Mouse (Mus musculus) MEL (cell line): ENCODE data around the gene Ube2q2. TPM values are rescaled to one million over a fixed set of nuclear protein-coding genes. Genes with fewer than 3 reads are reported as not detected.

ENCODE experiments used
- DNase-seq: peaks from one replicate; pipeline ENCODE4 v3.0.0; 2011; ENCODE audit warnings: low read depth, low spot score
- H3K27ac ChIP-seq: 2 replicates; pipeline ENCODE4 v1.5.1; 2012; ENCODE audit warnings: low read depth, mild to moderate bottlenecking, control low read depth, low read length, moderate library complexity; ENCODE audit not compliant: control insufficient read depth
- H3K27me3 ChIP-seq, 2 experiments: fragments of 150-350 bp in 1 of 2; sonication (generic) in 1 of 2; 2 replicates each; pipeline ENCODE4 v1.6.1; 2012; ENCODE audit warnings: low read length in 2 of 2, mild to moderate bottlenecking in 2 of 2, improper control_type of control experiment in 1 of 2, moderate library complexity in 1 of 2; ENCODE audit not compliant: insufficient read depth in 2 of 2, control insufficient read depth in 1 of 2
- H3K36me3 ChIP-seq, 2 experiments: 2 replicates each; pipeline ENCODE4 v1.6.1; 2012 to 2014; ENCODE audit warnings: low read length in 2 of 2, improper control_type of control experiment in 1 of 2, inconsistent platforms in 1 of 2, mild to moderate bottlenecking in 1 of 2; ENCODE audit not compliant: insufficient read depth in 2 of 2, control insufficient read depth in 1 of 2
- H3K4me1 ChIP-seq, 2 experiments: fragments of 150-350 bp in 1 of 2; sonication (generic) in 1 of 2; 2 replicates each; pipeline ENCODE4 v1.6.1; 2012; ENCODE audit warnings: low read length in 2 of 2, improper control_type of control experiment in 1 of 2, mild to moderate bottlenecking in 1 of 2; ENCODE audit not compliant: insufficient read depth in 2 of 2, control insufficient read depth in 1 of 2
- H3K4me3 ChIP-seq, 2 experiments: fragments of 150-350 bp in 1 of 2; sonication (generic) in 1 of 2; 2 replicates each; pipeline ENCODE4 v1.5.1; 2012; ENCODE audit warnings: low read depth in 2 of 2, low read length in 2 of 2, mild to moderate bottlenecking in 2 of 2, moderate library complexity in 2 of 2, control low read depth in 1 of 2, improper control_type of control experiment in 1 of 2; ENCODE audit not compliant: control insufficient read depth in 1 of 2, insufficient read depth in 1 of 2
- H3K79me2 ChIP-seq: 2 replicates; pipeline ENCODE4 v1.6.1; 2012; ENCODE audit warnings: mild to moderate bottlenecking, low read length, moderate library complexity; ENCODE audit not compliant: control insufficient read depth, poor library complexity, insufficient read depth
- H3K9ac ChIP-seq: 2 replicates; pipeline ENCODE4 v1.6.1; 2012; ENCODE audit warnings: low read depth, mild to moderate bottlenecking, control low read depth, low read length, moderate library complexity; ENCODE audit not compliant: control insufficient read depth, poor library complexity, severe bottlenecking
- H3K9me3 ChIP-seq: fragments of 150-350 bp; sonication (generic); replicated peaks from 2 replicates; pipeline ENCODE4 v1.6.1; 2012; ENCODE audit warnings: mild to moderate bottlenecking, low read length, improper control_type of control experiment, moderate library complexity; ENCODE audit not compliant: insufficient read depth
- CHD1 ChIP-seq: IDR thresholded peaks from 2 replicates; pipeline ENCODE4 v1.6.1; 2012; ENCODE audit warnings: low read depth, mild to moderate bottlenecking, inconsistent platforms, low read length, improper control_type of control experiment
- CHD2 ChIP-seq: IDR thresholded peaks from 2 replicates; pipeline ENCODE4 v1.6.1; 2011; ENCODE audit warnings: low read length, improper control_type of control experiment
- E2F4 ChIP-seq: IDR thresholded peaks from 2 replicates; pipeline ENCODE4 v1.6.1; 2011; ENCODE audit warnings: low read depth, low read length, improper control_type of control experiment, borderline replicate concordance
- EP300 ChIP-seq, 2 experiments: IDR thresholded peaks; 2 replicates each; pipeline ENCODE4 v1.6.1; 2011; ENCODE audit warnings: improper control_type of control experiment in 2 of 2, low read length in 2 of 2, low read depth in 1 of 2, mild to moderate bottlenecking in 1 of 2
- GATA1 ChIP-seq: IDR thresholded peaks from 2 replicates; pipeline ENCODE4 v1.6.1; 2011; ENCODE audit warnings: low read depth, low read length, improper control_type of control experiment
- HCFC1 ChIP-seq: IDR thresholded peaks from 2 replicates; pipeline ENCODE4 v1.6.1; 2012; ENCODE audit warnings: low read depth, mild to moderate bottlenecking, inconsistent platforms, low read length, improper control_type of control experiment, moderate library complexity
- KAT2A ChIP-seq: conservative IDR thresholded peaks from 2 replicates; pipeline ENCODE4 v1.6.1; 2012; ENCODE audit warnings: low read depth, low read length, improper control_type of control experiment, inconsistent platforms
- MAFK ChIP-seq: IDR thresholded peaks from 2 replicates; pipeline ENCODE4 v1.6.1; 2011; ENCODE audit warnings: low read depth, mild to moderate bottlenecking, low read length, improper control_type of control experiment, borderline replicate concordance
- MAX ChIP-seq: IDR thresholded peaks from 2 replicates; pipeline ENCODE4 v1.6.1; 2011; ENCODE audit warnings: low read length, improper control_type of control experiment
- MXI1 ChIP-seq: IDR thresholded peaks from 2 replicates; pipeline ENCODE4 v1.6.1; 2011; ENCODE audit warnings: mild to moderate bottlenecking, low read depth, low read length, improper control_type of control experiment
- POLR2A ChIP-seq, 2 experiments: IDR thresholded peaks; 2 replicates each; pipeline ENCODE4 v1.6.1; 2011 to 2012; ENCODE audit warnings: low read length in 2 of 2, mild to moderate bottlenecking in 2 of 2, control low read depth in 1 of 2, improper control_type of control experiment in 1 of 2, low read depth in 1 of 2, moderate library complexity in 1 of 2; ENCODE audit not compliant: control insufficient read depth in 1 of 2, insufficient read depth in 1 of 2, poor library complexity in 1 of 2
- POLR2AphosphoS2 ChIP-seq: IDR thresholded peaks from 2 replicates; pipeline ENCODE4 v1.6.1; 2011; ENCODE audit warnings: low read length, improper control_type of control experiment
- POLR2AphosphoS5 ChIP-seq: IDR thresholded peaks from 2 replicates; pipeline ENCODE4 v1.6.1; 2012; ENCODE audit warnings: low read depth, borderline replicate concordance, mild to moderate bottlenecking, inconsistent platforms, low read length, moderate library complexity, mixed read lengths
- RCOR1 ChIP-seq: IDR thresholded peaks from 2 replicates; pipeline ENCODE4 v1.6.1; 2012; ENCODE audit warnings: low read depth, mild to moderate bottlenecking, inconsistent platforms, low read length, improper control_type of control experiment
- SMC3 ChIP-seq: IDR thresholded peaks from 2 replicates; pipeline ENCODE4 v1.6.1; 2011; ENCODE audit warnings: low read depth, low read length, improper control_type of control experiment
- TBP ChIP-seq: IDR thresholded peaks from 2 replicates; pipeline ENCODE4 v1.8.0; 2011; ENCODE audit warnings: low read depth, low read length, improper control_type of control experiment
- UBTF ChIP-seq: IDR thresholded peaks from 2 replicates; pipeline ENCODE4 v1.6.1; 2012; ENCODE audit warnings: low read depth, mild to moderate bottlenecking, inconsistent platforms, low read length, improper control_type of control experiment, moderate library complexity, borderline replicate concordance; ENCODE audit not compliant: insufficient read depth
- USF2 ChIP-seq, 2 experiments: IDR thresholded peaks; 2 replicates each; pipeline ENCODE4 v1.6.1; 2011 to 2012; ENCODE audit warnings: improper control_type of control experiment in 2 of 2, low read length in 2 of 2, borderline replicate concordance in 1 of 2, inconsistent platforms in 1 of 2, low read depth in 1 of 2, mild to moderate bottlenecking in 1 of 2; ENCODE audit not compliant: insufficient read depth in 1 of 2
- ZNF384 ChIP-seq: IDR thresholded peaks from 2 replicates; pipeline ENCODE4 v1.6.1; 2012; ENCODE audit warnings: low read depth, mild to moderate bottlenecking, inconsistent platforms, low read length, improper control_type of control experiment
- polyA plus RNA-seq, 2 experiments: library from polyadenylated mRNA; stranded (reverse) in 1 of 2; unstranded in 1 of 2; fragments of >175 nt in 1 of 2; fragments of >200 nt in 1 of 2; gene quantifications; 2 replicates each; pipeline versions ENCODE4 v1.2.1 to v1.2.4; 2012; ENCODE audit warnings: low replicate concordance in 2 of 2, low read depth in 1 of 2; ENCODE audit not compliant: insufficient read length in 2 of 2, insufficient read depth in 1 of 2, missing spikeins in 1 of 2
- total RNA-seq: library from RNA; depleted of rRNA; stranded (reverse); fragments of 300-350 nt; gene quantifications from 2 replicates; pipeline ENCODE4 v1.2.3, GENCODE M21; 2012

The Ube2q2 gene
- total and polyA plus RNA-seq, 3 experiments = 21.7 to 23.6 TPM; not detected in 1

DNA sequence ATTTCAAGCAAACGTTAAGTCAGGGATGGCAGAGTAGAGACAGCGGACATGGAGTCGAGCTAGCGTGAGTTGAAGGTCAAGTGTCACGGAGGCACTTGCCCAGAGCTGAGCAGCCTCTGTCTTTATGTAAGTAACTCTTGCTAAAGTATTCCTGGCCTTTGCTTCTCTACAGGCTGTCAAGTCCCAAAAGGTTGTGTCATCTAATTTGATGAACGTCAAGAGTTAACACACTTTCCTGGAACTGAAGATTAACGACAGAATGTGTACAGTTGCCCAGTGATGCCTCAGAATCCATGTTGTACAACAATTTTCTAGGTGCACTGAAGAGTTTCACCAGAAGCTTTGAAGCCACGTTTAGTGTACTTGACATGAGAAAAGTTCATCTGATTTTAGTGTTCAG, 97.8 kb downstream of the Ube2q2 start:
- Histone ChIP-seq H3K4me1 (0 out of 4 replicates have a peak, but pooled peaks cover 0 to 5% of the 10 kb centered on the region in 2 experiments), H3K9ac (no peak overlapping the region), H3K27me3 (no peaks in the 10 kb centered on the region; a peak in 1 of 4 replicates), H3K79me2 (no peaks in the 10 kb centered on the region), H3K27ac (no peak overlapping the region), H3K9me3 (no peaks in the 10 kb centered on the region), H3K36me3 (peaks cover 0 to 2% of the 10 kb centered on the region in 2 experiments; a peak in 2 of 4 replicates), H3K4me3 (no peak overlapping the region)
- DNase-seq = no peak
- no peak for TF ChIP-seq SMC3
- TF ChIP-seq GATA1 = no peak
- no peak for TF ChIP-seq KAT2A
- no peak for TF ChIP-seq POLR2AphosphoS5
- no peak for TF ChIP-seq POLR2A (IDR thresholded peaks at IDR 0.05; ENCODE audit: control insufficient read depth in 1 of 2, insufficient read depth in 1 of 2, low read depth in 1 of 2, low read length in 2 of 2, poor library complexity in 1 of 2)
- TF ChIP-seq MAFK = no peak
- no peak for TF ChIP-seq CHD2
- TF ChIP-seq RCOR1 = no peak
- no peak for TF ChIP-seq CHD1
- TF ChIP-seq E2F4 = no peak
- TF ChIP-seq TBP = no peak
- no peak for TF ChIP-seq EP300 (IDR thresholded peaks at IDR 0.05; ENCODE audit: low read depth in 1 of 2, low read length in 2 of 2)
- no peak for TF ChIP-seq MAX
- TF ChIP-seq POLR2AphosphoS2 = no peak
- TF ChIP-seq USF2 (IDR thresholded peaks at IDR 0.05; ENCODE audit: borderline replicate concordance in 1 of 2, insufficient read depth in 1 of 2, low read depth in 1 of 2, low read length in 2 of 2) = no peak

DNA sequence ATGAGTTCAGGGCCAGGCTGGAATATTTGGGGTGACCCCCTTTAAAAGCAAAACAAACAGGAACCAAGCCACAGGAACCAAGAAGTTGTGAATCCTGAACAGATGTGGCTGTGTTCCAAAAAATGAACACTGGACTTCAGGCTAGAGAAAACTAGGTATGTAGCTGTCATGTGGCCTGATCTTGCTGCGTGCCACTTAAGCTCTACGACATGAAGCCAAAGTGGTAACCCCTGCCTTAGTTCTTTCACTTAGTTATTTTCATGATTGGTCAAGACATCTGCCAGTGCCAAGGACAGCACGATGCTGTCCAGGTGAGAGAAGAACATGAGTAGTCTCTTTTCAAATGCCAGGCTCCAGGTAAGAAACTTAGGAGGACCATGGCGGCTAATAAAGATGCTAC, 98.3 kb downstream of the Ube2q2 start:
- TF ChIP-seq MXI1 = no peak
- TF ChIP-seq E2F4 = no peak
- TF ChIP-seq ZNF384 = no peak
- no peak for TF ChIP-seq USF2 (IDR thresholded peaks at IDR 0.05; ENCODE audit: borderline replicate concordance in 1 of 2, insufficient read depth in 1 of 2, low read depth in 1 of 2, low read length in 2 of 2)
- TF ChIP-seq CHD2 = no peak
- no peak for TF ChIP-seq RCOR1
- TF ChIP-seq HCFC1 = no peak
- TF ChIP-seq UBTF = no peak
- no peak for TF ChIP-seq CHD1
- no peak for DNase-seq
- H3K27ac ChIP-seq = no peak overlapping the region

More for the DNA sequence above, 98.3 kb downstream of the Ube2q2 start:
- Histone ChIP-seq H3K79me2 (no peaks in the 10 kb centered on the region), H3K36me3 (peaks cover 0 to 2% of the 10 kb centered on the region in 2 experiments; a peak in 2 of 4 replicates), H3K4me1 (0 out of 4 replicates have a peak, but pooled peaks cover 0 to 5% of the 10 kb centered on the region in 2 experiments), H3K9ac (no peak overlapping the region), H3K4me3 (no peak overlapping the region), H3K27me3 (no peaks in the 10 kb centered on the region; a peak in 1 of 4 replicates), H3K9me3 (no peaks in the 10 kb centered on the region)
